In the genomic region with DNA sequence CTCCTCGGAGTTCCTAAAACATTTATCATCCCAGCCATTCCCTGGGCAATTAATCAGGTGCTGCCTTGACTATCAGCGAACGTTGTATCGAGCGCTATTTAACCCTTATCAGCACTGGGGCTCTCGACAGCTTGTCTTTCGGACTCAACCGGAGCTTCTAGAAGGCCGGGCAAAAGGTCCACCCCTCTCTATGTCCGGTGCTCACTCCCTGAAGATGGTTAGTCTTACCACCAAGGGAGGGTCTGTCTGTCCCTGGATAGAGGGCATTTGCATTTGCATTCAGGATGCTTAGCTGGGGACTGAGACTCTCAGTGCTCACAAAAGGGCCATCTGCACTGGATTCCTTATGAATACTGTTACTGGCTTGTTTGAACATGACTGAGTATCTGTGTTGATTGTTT, we compare ENCODE assay signal across 12 mouse cellular contexts. TPM values are rescaled to one million over a fixed set of nuclear protein-coding genes. Genes with fewer than 3 reads are reported as not detected.
DNase-seq lines count a peak whose midpoint lies in the region; ATAC-seq and TF ChIP-seq lines count a peak whose summit lies in the region.
"Had no signal": no experiment of that assay in that cellular context is flagged by ENCODE, and none has a peak within 500 bp of the region (broad histone marks: within the 10 kb centered on the region; RNA-seq: fewer than 3 reads in every experiment).

No protein-coding gene starts in this region.

- intact Hi-C loops in gastrocnemius, adult 2 months (cut with DNase I) = no loop called here

- TF ChIP-seq EP300 in stomach, postnatal 0 days (optimal IDR thresholded peaks at IDR 0.05) = no peak

- H3K4me2 ChIP-seq in forebrain, embryonic 16.5 days (ENCODE audit: low read length) = no peak overlapping the region
- peak overlapping the region; percentile 0; the same call in 1 of the 2 replicates for H3K4me2 ChIP-seq in stomach, embryonic 15.5 days
- H3K4me2 ChIP-seq in stomach, postnatal 0 days (replicated peaks; ENCODE audit: low read depth) = no peak overlapping the region

- 33% methylated on average over 10 of the region's 10 CpGs for WGBS in forebrain, embryonic 10.5 days
- WGBS in forebrain, embryonic 16.5 days = 21% methylated on average over 10 of the region's 10 CpGs
- WGBS in stomach, embryonic 15.5 days = 20% methylated on average over 10 of the region's 10 CpGs
- WGBS in stomach, postnatal 0 days = 26% methylated on average over 10 of the region's 10 CpGs
- 14% methylated on average over 10 of the region's 10 CpGs for WGBS in limb, embryonic 10.5 days
- WGBS in thymus, adult 2 months = 53% methylated on average over 10 of the region's 10 CpGs

- H3K4me3 ChIP-seq in forebrain, embryonic 10.5 days = no peak overlapping the region
- no peak overlapping the region for H3K4me3 ChIP-seq in forebrain, embryonic 16.5 days (replicated peaks; ENCODE audit: low read length)
- H3K4me3 ChIP-seq in stomach, embryonic 15.5 days (replicated peaks) = no peak overlapping the region
- no peak overlapping the region for H3K4me3 ChIP-seq in stomach, postnatal 0 days (ENCODE audit: low read depth, low read length)
- no peak overlapping the region for H3K4me3 ChIP-seq in limb, embryonic 10.5 days
- H3K4me3 ChIP-seq in thymus, adult 2 months (ENCODE audit: control insufficient read depth, insufficient read depth, low read length) = no peak overlapping the region
- H3K4me3 ChIP-seq in gastrocnemius, adult 2 months = no peak overlapping the region
- H3K4me3 ChIP-seq: heart, adult 2 months; myocyte had no signal

- no peak for DNase-seq in forebrain, embryonic 10.5 days (ENCODE audit: extremely low spot score, low spot score)
- DNase-seq in stomach, postnatal 0 days (ENCODE audit: low spot score) = no peak
- DNase-seq in limb, embryonic 10.5 days (ENCODE audit: low spot score) = peak; percentile 35
- DNase-seq in yolk sac, embryonic 10.5 days (ENCODE audit: low spot score) = peak; percentile 33
- no peak for DNase-seq in thymus, adult 2 months
- DNase-seq in gastrocnemius, adult 2 months = no peak
- DNase-seq: heart, adult 2 months had no signal

- H3K27ac ChIP-seq in forebrain, embryonic 10.5 days = peak overlapping the region; percentile 72; the same call in 1 of the 2 replicates
- no peak overlapping the region for H3K27ac ChIP-seq in forebrain, embryonic 16.5 days (ENCODE audit: low read length)
- H3K27ac ChIP-seq in stomach, embryonic 15.5 days = no peak overlapping the region
- H3K27ac ChIP-seq in stomach, postnatal 0 days (replicated peaks) = no peak overlapping the region
- H3K27ac ChIP-seq in limb, embryonic 10.5 days = no peak overlapping the region
- no peak overlapping the region for H3K27ac ChIP-seq in thymus, adult 2 months (ENCODE audit: control insufficient read depth, insufficient read depth, low read length)
- no peak overlapping the region for H3K27ac ChIP-seq in gastrocnemius, adult 2 months
- H3K27ac ChIP-seq: heart, adult 2 months had no signal

- H3K4me1 ChIP-seq in forebrain, embryonic 10.5 days = peaks cover 32% of the 10 kb centered on the region
- peaks cover 4% of the 10 kb centered on the region for H3K4me1 ChIP-seq in forebrain, embryonic 16.5 days (replicated peaks; ENCODE audit: control insufficient read depth, insufficient read depth, low read length)
- H3K4me1 ChIP-seq in stomach, embryonic 15.5 days = peaks cover 21% of the 10 kb centered on the region
- H3K4me1 ChIP-seq in stomach, postnatal 0 days (replicated peaks; ENCODE audit: control insufficient read depth, insufficient read depth) = peaks cover 3% of the 10 kb centered on the region; the same call in 1 of the 2 replicates
- peaks cover 24% of the 10 kb centered on the region for H3K4me1 ChIP-seq in limb, embryonic 10.5 days
- no peaks in the 10 kb centered on the region for H3K4me1 ChIP-seq in thymus, adult 2 months (replicated peaks; ENCODE audit: control insufficient read depth, insufficient read depth, low read length)

- H3K36me3 ChIP-seq in forebrain, embryonic 10.5 days (replicated peaks) = no peaks in the 10 kb centered on the region
- H3K36me3 ChIP-seq in forebrain, embryonic 16.5 days (ENCODE audit: control insufficient read depth, insufficient read depth) = no peaks in the 10 kb centered on the region
- H3K36me3 ChIP-seq in stomach, embryonic 15.5 days = no peaks in the 10 kb centered on the region
- no peaks in the 10 kb centered on the region for H3K36me3 ChIP-seq in stomach, postnatal 0 days (ENCODE audit: control insufficient read depth, insufficient read depth, low read length)
- H3K36me3 ChIP-seq in limb, embryonic 10.5 days = no peaks in the 10 kb centered on the region
- no peaks in the 10 kb centered on the region for H3K36me3 ChIP-seq in thymus, adult 2 months (ENCODE audit: control insufficient read depth, insufficient read depth, low read length)
- H3K36me3 ChIP-seq: G1E had no signal

- H3K9ac ChIP-seq in forebrain, embryonic 16.5 days (replicated peaks; ENCODE audit: low read depth, low read length) = no peak overlapping the region
- no peak overlapping the region for H3K9ac ChIP-seq in stomach, embryonic 15.5 days
- H3K9ac ChIP-seq in stomach, postnatal 0 days (ENCODE audit: low read length) = no peak overlapping the region

- 0 out of 2 replicates have a peak, but pooled peaks cover 15% of the 10 kb centered on the region for H3K27me3 ChIP-seq in forebrain, embryonic 10.5 days (ENCODE audit: poor library complexity, severe bottlenecking)
- H3K27me3 ChIP-seq in forebrain, embryonic 16.5 days (replicated peaks; ENCODE audit: control insufficient read depth, insufficient read depth, low read length) = no peaks in the 10 kb centered on the region
- no peaks in the 10 kb centered on the region for H3K27me3 ChIP-seq in stomach, embryonic 15.5 days (replicated peaks)
- H3K27me3 ChIP-seq in stomach, postnatal 0 days (ENCODE audit: control insufficient read depth, insufficient read depth, low read length) = no peaks in the 10 kb centered on the region
- peaks cover 31% of the 10 kb centered on the region for H3K27me3 ChIP-seq in limb, embryonic 10.5 days (ENCODE audit: low read depth, poor library complexity, severe bottlenecking)
- no peaks in the 10 kb centered on the region; the same call in 1 of the 2 replicates for H3K27me3 ChIP-seq in thymus, adult 2 months (ENCODE audit: control insufficient read depth, insufficient read depth, low read length)

- TF ChIP-seq POLR2A in thymus, adult 2 months (IDR thresholded peaks at IDR 0.05; ENCODE audit: control insufficient read depth, extremely low read depth, insufficient read depth, low read length, poor library complexity) = no peak

- no peak for TF ChIP-seq CTCF in stomach, postnatal 0 days (IDR thresholded peaks at IDR 0.05; ENCODE audit: low read depth)
- TF ChIP-seq CTCF in thymus, adult 2 months (IDR thresholded peaks at IDR 0.05; ENCODE audit: borderline replicate concordance, control insufficient read depth, extremely low read depth, insufficient read depth, low read length, poor library complexity) = no peak
- no peak for TF ChIP-seq CTCF in gastrocnemius, adult 2 months (IDR thresholded peaks at IDR 0.05)

- ATAC-seq in forebrain, embryonic 16.5 days = no peak
- no peak for ATAC-seq in stomach, embryonic 15.5 days (ENCODE audit: insufficient read depth, low FRiP score, low read depth)
- ATAC-seq in stomach, postnatal 0 days (ENCODE audit: low FRiP score, low TSS enrichment) = no peak
- ATAC-seq: inflammation-experienced regulatory T-cells, adult 6 months had no signal

- peaks cover 3% of the 10 kb centered on the region; the same call in 1 of the 2 replicates for H3K9me3 ChIP-seq in forebrain, embryonic 10.5 days
- no peaks in the 10 kb centered on the region; the same call in 1 of the 2 replicates for H3K9me3 ChIP-seq in forebrain, embryonic 16.5 days (ENCODE audit: control insufficient read depth, low read length)
- H3K9me3 ChIP-seq in stomach, embryonic 15.5 days = no peaks in the 10 kb centered on the region
- H3K9me3 ChIP-seq in stomach, postnatal 0 days (ENCODE audit: control insufficient read depth, low read length) = no peaks in the 10 kb centered on the region
- H3K9me3 ChIP-seq in limb, embryonic 10.5 days (replicated peaks) = no peaks in the 10 kb centered on the region

RNA-seq across cellular contexts. Expression of a gene that starts 25.0 kb away (rescaled TPM):
- polyA plus RNA-seq in forebrain, embryonic 10.5 days (2016; fragmentation: Nextera tagmentation; extraction: Ambion mirVana) = 9.7 and 9.8 TPM in 2 replicates
- polyA plus RNA-seq in forebrain, embryonic 16.5 days (2015; fragmentation: Nextera tagmentation; extraction: Ambion mirVana) = 16.4 and 21.3 TPM in 2 replicates
- 12.0 and 12.9 TPM in 2 replicates for polyA plus RNA-seq in stomach, embryonic 15.5 days (2015; fragmentation: Nextera tagmentation; extraction: Ambion mirVana)
- 3.6 and 4.1 TPM in 2 replicates for polyA plus RNA-seq in stomach, postnatal 0 days (2015; fragmentation: Nextera tagmentation; extraction: Ambion mirVana)
- 10.0 and 12.4 TPM in 2 replicates for polyA plus RNA-seq in limb, embryonic 10.5 days (2016; fragmentation: Nextera tagmentation; extraction: Ambion mirVana)
- polyA plus RNA-seq in thymus, adult 2 months (2012; rRNA removed) = 70.4 and 77.5 TPM in 2 replicates
- total RNA-seq in gastrocnemius, adult 2 months (2021) = 10 to 100 TPM; 19.9 to 21.1 TPM

RNA-seq across cellular contexts. Expression of a gene that starts 59.1 kb away (rescaled TPM):
- polyA plus RNA-seq in forebrain, embryonic 10.5 days (2016; fragmentation: Nextera tagmentation; extraction: Ambion mirVana) = 30.0 and 32.1 TPM in 2 replicates
- polyA plus RNA-seq in forebrain, embryonic 16.5 days (2015; fragmentation: Nextera tagmentation; extraction: Ambion mirVana) = 19.3 and 21.7 TPM in 2 replicates
- 55.4 and 60.7 TPM in 2 replicates for polyA plus RNA-seq in stomach, embryonic 15.5 days (2015; fragmentation: Nextera tagmentation; extraction: Ambion mirVana)
- 41.0 and 44.6 TPM in 2 replicates for polyA plus RNA-seq in stomach, postnatal 0 days (2015; fragmentation: Nextera tagmentation; extraction: Ambion mirVana)
- 29.7 and 36.2 TPM in 2 replicates for polyA plus RNA-seq in limb, embryonic 10.5 days (2016; fragmentation: Nextera tagmentation; extraction: Ambion mirVana)
- 136 and 146 TPM in 2 replicates for polyA plus RNA-seq in thymus, adult 2 months (2012; rRNA removed)
- total RNA-seq in gastrocnemius, adult 2 months (2021) = 10 to 100 TPM; 80.1 to 90.2 TPM

Comparison
In these comparisons a context has a peak if more than half of its experiments do, and no peak if none do; other contexts are left out.
1. DNase-seq: peak in limb, embryonic 10.5 days (single experiment) and yolk sac, embryonic 10.5 days (single experiment); none in forebrain, embryonic 10.5 days (single experiment), stomach, postnatal 0 days (single experiment), thymus, adult 2 months (single experiment) and gastrocnemius, adult 2 months (single experiment).